Mouse (Mus musculus) liver, adult 10 weeks (tissue): Measurements from ENCODE around the gene Abracl. TPM values are rescaled to one million over a fixed set of nuclear protein-coding genes. Genes with fewer than 3 reads are reported as not detected.

Source experiments
- polyA plus RNA-seq: library from polyadenylated mRNA; stranded (reverse); fragments of 350-450 nt; fragmentation: Illumina TruSeq; extraction: RNeasy Lipid Tissue Mini Kit (QIAGEN cat#74804); gene quantifications from one replicate; pipeline ENCODE4 v1.2.3, GENCODE M21; 2014; ENCODE audit warnings: low read depth, low replicate concordance

The Abracl gene
- 46.5 TPM for polyA plus RNA-seq

DNA sequence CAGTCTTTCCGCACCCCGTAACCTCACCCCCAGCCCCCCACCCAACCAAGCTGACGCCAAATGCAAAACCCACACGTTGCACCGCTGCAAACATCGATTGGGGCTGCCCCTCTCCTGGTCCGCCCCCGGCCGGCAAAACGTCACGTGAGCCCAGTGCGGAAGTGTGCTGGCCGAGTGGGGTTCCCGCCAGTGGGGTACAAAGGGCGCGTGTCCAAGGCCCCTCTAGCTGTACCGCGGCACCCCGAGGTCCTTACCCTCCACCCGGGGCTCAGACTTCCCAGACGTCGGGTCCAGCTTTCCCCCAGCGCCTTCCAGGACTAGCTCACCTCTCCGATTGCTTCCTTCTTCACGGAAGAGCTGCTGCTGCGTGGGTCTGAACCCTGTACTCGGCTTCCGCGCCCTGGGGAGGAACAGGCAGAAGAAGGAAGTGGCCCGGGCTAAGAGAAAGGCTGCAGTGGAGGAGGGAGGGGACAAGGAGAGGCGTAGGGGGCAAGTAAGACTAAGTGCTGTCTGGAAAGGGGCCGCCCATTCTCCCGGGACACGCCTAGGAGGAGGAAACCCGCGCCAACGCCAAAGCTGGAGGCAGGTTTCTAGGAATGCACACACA is at the start of gene Abracl:
Gene Abracl (minus strand): TSS at position 548 of the 607 bp plus-strand sequence.

DNA sequence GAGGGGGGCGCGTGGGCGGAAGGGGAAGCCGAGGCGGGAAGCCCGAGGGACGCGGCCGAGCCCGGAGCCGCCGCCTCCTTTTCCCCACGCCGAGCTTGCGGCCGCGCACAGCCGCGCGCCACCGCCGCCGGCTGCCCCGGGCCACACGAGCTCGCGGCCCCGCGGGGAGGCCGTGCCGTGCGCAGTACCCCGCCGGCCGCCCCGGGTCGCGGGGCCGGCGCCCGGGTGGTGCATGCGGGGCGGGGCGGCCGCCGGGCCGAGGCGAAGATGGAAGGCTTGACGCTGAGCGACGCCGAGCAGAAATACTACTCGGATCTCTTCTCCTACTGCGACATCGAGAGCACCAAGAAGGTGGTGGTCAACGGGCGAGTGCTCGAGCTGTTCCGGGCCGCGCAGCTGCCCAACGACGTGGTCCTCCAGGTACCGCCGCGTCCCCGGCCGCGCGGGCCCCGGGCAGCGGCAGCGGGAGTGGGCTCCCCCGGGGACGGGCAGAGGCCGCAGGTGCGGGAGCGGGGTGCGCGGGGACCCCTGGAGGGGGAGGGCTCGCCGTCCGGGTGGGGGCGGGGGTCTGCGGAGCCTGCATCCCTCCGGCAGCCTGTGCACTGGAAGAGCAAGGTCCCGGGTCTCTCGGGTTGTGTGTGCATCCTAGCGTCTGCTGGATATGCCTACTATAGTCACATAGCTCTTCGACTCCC is 32.8 kb upstream of the Abracl start, which contains the start of gene Reps1:
Gene Reps1 (plus strand): TSS at position 166 of the 695 bp plus-strand sequence.

Other genes with a start within 250 kb of the Abracl start
- 0.16 TPM for gene Txlnb, start 227.1 kb downstream of the Abracl start, polyA plus RNA-seq
- 50.2 TPM for gene Heca, start 75.2 kb downstream of the Abracl start, polyA plus RNA-seq
- gene Reps1, start 32.6 kb upstream of the Abracl start, polyA plus RNA-seq, result 19.0 TPM
- gene Ect2l, start 187.6 kb upstream of the Abracl start, polyA plus RNA-seq, result not detected
- 7.4 TPM for gene Ccdc28a, start 211.7 kb upstream of the Abracl start, polyA plus RNA-seq